Mouse (Mus musculus) heart, adult 2 months (tissue): ENCODE measurements at regions not wholly inside any gene's neighbourhood (a gene's known extent, or its start where the extent isn't known, plus 50 kb on each side); places are given as distances from the start of the nearest gene placed in this dataset.

Source experiments
- DNase-seq, 2 experiments: peaks; one replicate each; pipeline ENCODE4 v3.0.0; 2021
- H3K27ac ChIP-seq: fragments of 200-600 bp; 2 replicates; pipeline ENCODE4 v1.8.1; 2022
- H3K27me3 ChIP-seq: fragments of 200-500 bp; 2 replicates; pipeline ENCODE4 v1.6.1; 2012; ENCODE audit warnings: mild to moderate bottlenecking, low read length, inconsistent platforms, mixed read lengths; ENCODE audit not compliant: control insufficient read depth, insufficient read depth
- H3K36me3 ChIP-seq: fragments of 200-500 bp; 2 replicates; pipeline ENCODE4 v1.6.1; 2012; ENCODE audit warnings: low read length, inconsistent platforms; ENCODE audit not compliant: control insufficient read depth, insufficient read depth
- H3K4me1 ChIP-seq: fragments of 200-500 bp; 2 replicates; pipeline ENCODE4 v1.6.1; 2011; ENCODE audit warnings: low read length; ENCODE audit not compliant: control insufficient read depth, insufficient read depth
- H3K4me3 ChIP-seq: fragments of 200-600 bp; 2 replicates; pipeline ENCODE4 v1.8.1; 2022
- H3K79me2 ChIP-seq: fragments of 200-500 bp; replicated peaks from 2 replicates; pipeline ENCODE4 v1.6.1; 2012; ENCODE audit warnings: mild to moderate bottlenecking, inconsistent platforms, low read length, moderate library complexity, mixed read lengths; ENCODE audit not compliant: control insufficient read depth, insufficient read depth
- H3K9ac ChIP-seq: fragments of 200-500 bp; 2 replicates; pipeline ENCODE4 v1.6.1; 2012; ENCODE audit warnings: low read depth, mild to moderate bottlenecking, control low read depth, inconsistent platforms, low read length, mixed read lengths
- CTCF ChIP-seq: fragments of 200-600 bp; IDR thresholded peaks from 2 replicates; pipeline ENCODE4 v1.8.1; 2022; ENCODE audit warnings: antibody characterized with exemption, mild to moderate bottlenecking, moderate library complexity
- EP300 ChIP-seq: fragments of 200-500 bp; IDR thresholded peaks from 2 replicates; pipeline ENCODE4 v1.6.1; 2011; ENCODE audit warnings: low read depth, low read length, control low read depth; ENCODE audit not compliant: insufficient read depth
- POLR2A ChIP-seq: fragments of 200-500 bp; IDR thresholded peaks from 2 replicates; pipeline ENCODE4 v1.6.1; 2011; ENCODE audit warnings: mild to moderate bottlenecking, low read depth, low read length, control low read depth; ENCODE audit not compliant: insufficient read depth
- WGBS: fragments of 180-500 bp; shearing (Covaris S2); methylation state at CpG from one replicate; pipeline ENCODE4 v1.1.7; 2018; 5-methylcytosine and 5-hydroxymethylcytosine counted together
- intact Hi-C: fragments of 180-260 bp; cut with DNase I; formaldehyde crosslinking; loops from one replicate; pipeline ENCODE4 v1.15.1; 2025

- Histone ChIP-seq H3K79me2 (no peaks in the 10 kb centered on the region), H3K9ac (no peak overlapping the region), H3K36me3 (no peaks in the 10 kb centered on the region), H3K4me3 (no peak overlapping the region), H3K27ac (no peak overlapping the region), H3K4me1 (no peaks in the 10 kb centered on the region), H3K27me3 (no peaks in the 10 kb centered on the region)
- WGBS: 73% methylated on average over 14 of the region's 14 CpGs
- DNase-seq: no peak
- no peak for TF ChIP-seq POLR2A
- intact Hi-C loops: no loop called here
Measured at GRCm38 (mm10) chr12:107812549-107813335, 190.7 kb downstream of the Bcl11b start.

- H3K36me3 ChIP-seq: no peaks in the 10 kb centered on the region
- intact Hi-C loops: no loop called here
- H3K27me3 ChIP-seq: no peaks in the 10 kb centered on the region
- no peak overlapping the region for H3K27ac ChIP-seq
- no peaks in the 10 kb centered on the region for H3K4me1 ChIP-seq
- H3K9ac ChIP-seq: no peak overlapping the region
- DNase-seq: no peak
- no peaks in the 10 kb centered on the region for H3K79me2 ChIP-seq
- WGBS: 49% methylated on average over 7 of the region's 7 CpGs
- TF ChIP-seq POLR2A (no peak), CTCF (no peak), EP300 (no peak)
- H3K4me3 ChIP-seq: no peak overlapping the region
Measured at GRCm38 (mm10) chr12:107814926-107815325, 188.5 kb downstream of the Bcl11b start.

GRCm38 (mm10) chr12:107823768-107824394 is 179.5 kb downstream of the Bcl11b start:
- 73% methylated on average over 5 of the region's 5 CpGs for WGBS
- intact Hi-C loops: no loop called here

GRCm38 (mm10) chr12:107825921-107826320 is 177.5 kb downstream of the Bcl11b start:
- 79% methylated on average over 4 of the region's 4 CpGs for WGBS
- no peaks in the 10 kb centered on the region for H3K79me2 ChIP-seq
- intact Hi-C loops: no loop called here
- H3K27me3 ChIP-seq: no peaks in the 10 kb centered on the region
- no peaks in the 10 kb centered on the region for H3K4me1 ChIP-seq
- H3K27ac ChIP-seq: no peak overlapping the region
- H3K9ac ChIP-seq: no peak overlapping the region
- no peaks in the 10 kb centered on the region for H3K36me3 ChIP-seq
- no peak for TF ChIP-seq POLR2A
- TF ChIP-seq EP300: no peak
- TF ChIP-seq CTCF: no peak
- no peak overlapping the region for H3K4me3 ChIP-seq
- DNase-seq: no peak

More at GRCm38 (mm10) chr12:107823768-107824394, 179.5 kb downstream of the Bcl11b start:
- H3K27ac ChIP-seq: no peak overlapping the region
- no peak for TF ChIP-seq EP300
- TF ChIP-seq CTCF: no peak
- TF ChIP-seq POLR2A: no peak
- no peaks in the 10 kb centered on the region for H3K79me2 ChIP-seq
- DNase-seq: no peak
- no peaks in the 10 kb centered on the region for H3K4me1 ChIP-seq
- no peaks in the 10 kb centered on the region for H3K27me3 ChIP-seq
- H3K4me3 ChIP-seq: no peak overlapping the region
- H3K9ac ChIP-seq: no peak overlapping the region
- no peaks in the 10 kb centered on the region for H3K36me3 ChIP-seq

- no peaks in the 10 kb centered on the region for H3K36me3 ChIP-seq
- H3K4me1 ChIP-seq: no peaks in the 10 kb centered on the region
- H3K27ac ChIP-seq: no peak overlapping the region
- no peaks in the 10 kb centered on the region for H3K27me3 ChIP-seq
- WGBS: 47% methylated on average over 13 of the region's 13 CpGs
- intact Hi-C loops: no loop called here
- no peak overlapping the region for H3K4me3 ChIP-seq
- TF ChIP-seq POLR2A (no peak), CTCF (no peak), EP300 (no peak)
- no peak for DNase-seq
- H3K9ac ChIP-seq: no peak overlapping the region
- no peaks in the 10 kb centered on the region for H3K79me2 ChIP-seq
Measured at GRCm38 (mm10) chr12:107831400-107832128, 171.8 kb downstream of the Bcl11b start.

GRCm38 (mm10) chr12:107833001-107833400 is 170.4 kb downstream of the Bcl11b start:
- no peak overlapping the region for H3K9ac ChIP-seq
- intact Hi-C loops: no loop called here
- H3K36me3 ChIP-seq: no peaks in the 10 kb centered on the region
- TF ChIP-seq CTCF (no peak), EP300 (no peak), POLR2A (no peak)
- no peak for DNase-seq
- no peaks in the 10 kb centered on the region for H3K79me2 ChIP-seq
- no peaks in the 10 kb centered on the region for H3K27me3 ChIP-seq
- no peak overlapping the region for H3K4me3 ChIP-seq
- H3K4me1 ChIP-seq: no peaks in the 10 kb centered on the region
- no peak overlapping the region for H3K27ac ChIP-seq
- WGBS: 86% methylated on average over 8 of the region's 8 CpGs
